In genomic region chr11:59094213-59094612, GRCm38 (mm10) we compare ENCODE assay signal across 9 mouse cellular contexts. TPM values are rescaled to one million over a fixed set of nuclear protein-coding genes. Genes with fewer than 3 reads are reported as not detected.
DNase-seq lines count a peak whose midpoint lies in the region; ATAC-seq and TF ChIP-seq lines count a peak whose summit lies in the region.
"Had no signal": no experiment of that assay in that cellular context is flagged by ENCODE, and none has a peak within 500 bp of the region (broad histone marks: within the 10 kb centered on the region; RNA-seq: fewer than 3 reads in every experiment).

No protein-coding gene starts in this region.

- H3K27ac ChIP-seq in lung, postnatal 0 days (ENCODE audit: low read length): no peak overlapping the region
- H3K27ac ChIP-seq in stomach, postnatal 0 days (replicated peaks): no peak overlapping the region
- H3K27ac ChIP-seq: midbrain, embryonic 12.5 days had no signal

- no peaks in the 10 kb centered on the region for H3K4me1 ChIP-seq in lung, postnatal 0 days (ENCODE audit: insufficient read depth, low read depth, low read length)
- H3K4me1 ChIP-seq in stomach, postnatal 0 days (replicated peaks; ENCODE audit: control insufficient read depth, insufficient read depth): no peaks in the 10 kb centered on the region
- H3K4me1 ChIP-seq: midbrain, embryonic 12.5 days had no signal

- no peak overlapping the region for H3K4me2 ChIP-seq in lung, postnatal 0 days (replicated peaks; ENCODE audit: low read depth, low read length)
- no peak overlapping the region for H3K4me2 ChIP-seq in stomach, postnatal 0 days (replicated peaks; ENCODE audit: low read depth)
- H3K4me2 ChIP-seq: midbrain, embryonic 12.5 days had no signal

- ATAC-seq in lung, postnatal 0 days: no peak
- no peak for ATAC-seq in stomach, postnatal 0 days (ENCODE audit: low FRiP score, low TSS enrichment)
- no peak for ATAC-seq in megakaryocyte-erythroid progenitor cell, adult 5-6 weeks (replicated peaks; ENCODE audit: low FRiP score, low TSS enrichment, poor library complexity, severe bottlenecking)

- peak; percentile 17 for DNase-seq in embryo, embryonic 10.5 days (ENCODE audit: low spot score)
- DNase-seq in embryo, embryonic 10 days (ENCODE audit: low spot score): no peak
- no peak for DNase-seq in lung, postnatal 0 days (ENCODE audit: low spot score)
- DNase-seq in lung, adult 18-20 months: no peak
- peak; percentile 2 for DNase-seq in embryo, embryonic 11 days
- peak; percentile 24 for DNase-seq in stomach, postnatal 0 days (ENCODE audit: low spot score)
- DNase-seq in urinary bladder, adult 2 months (ENCODE audit: low spot score): no peak

- 59% methylated on average over 4 of the region's 4 CpGs for WGBS in lung, postnatal 0 days
- 62% methylated on average over 4 of the region's 4 CpGs for WGBS in stomach, postnatal 0 days

- H3K9me3 ChIP-seq in lung, postnatal 0 days (ENCODE audit: low read length): no peaks in the 10 kb centered on the region
- H3K9me3 ChIP-seq in stomach, postnatal 0 days (ENCODE audit: control insufficient read depth, low read length): no peaks in the 10 kb centered on the region
- H3K9me3 ChIP-seq: midbrain, embryonic 12.5 days had no signal

- no peaks in the 10 kb centered on the region for H3K27me3 ChIP-seq in lung, postnatal 0 days (replicated peaks; ENCODE audit: insufficient read depth, low read length)
- no peaks in the 10 kb centered on the region for H3K27me3 ChIP-seq in stomach, postnatal 0 days (ENCODE audit: control insufficient read depth, insufficient read depth, low read length)
- H3K27me3 ChIP-seq: midbrain, embryonic 12.5 days had no signal

- H3K4me3 ChIP-seq in lung, postnatal 0 days (ENCODE audit: low read depth, low read length): no peak overlapping the region
- H3K4me3 ChIP-seq in stomach, postnatal 0 days (ENCODE audit: low read depth, low read length): no peak overlapping the region
- H3K4me3 ChIP-seq: midbrain, embryonic 12.5 days had no signal

- no peak overlapping the region for H3K9ac ChIP-seq in lung, postnatal 0 days (replicated peaks; ENCODE audit: low read depth)
- no peak overlapping the region for H3K9ac ChIP-seq in stomach, postnatal 0 days (ENCODE audit: low read length)
- H3K9ac ChIP-seq: midbrain, embryonic 12.5 days had no signal

- TF ChIP-seq CTCF in lung, postnatal 0 days (IDR thresholded peaks at IDR 0.05): peak; percentile 45
- peak; percentile 52 for TF ChIP-seq CTCF in stomach, postnatal 0 days (IDR thresholded peaks at IDR 0.05; ENCODE audit: low read depth)

- H3K36me3 ChIP-seq in lung, postnatal 0 days (ENCODE audit: insufficient read depth, low read length): no peaks in the 10 kb centered on the region
- no peaks in the 10 kb centered on the region for H3K36me3 ChIP-seq in stomach, postnatal 0 days (ENCODE audit: control insufficient read depth, insufficient read depth, low read length)
- H3K36me3 ChIP-seq: midbrain, embryonic 12.5 days had no signal

- TF ChIP-seq EP300 in lung, postnatal 0 days (IDR thresholded peaks at IDR 0.05): no peak
- no peak for TF ChIP-seq EP300 in stomach, postnatal 0 days (optimal IDR thresholded peaks at IDR 0.05)

RNA-seq across cellular contexts. Expression of gene Obscn, which starts 42.0 kb away (rescaled TPM):
- 0.92 and 1.5 TPM in 2 replicates for polyA plus RNA-seq in lung, postnatal 0 days (2015; fragmentation: Nextera tagmentation; extraction: Ambion mirVana)
- 0.24 and 0.28 TPM in 2 replicates for polyA plus RNA-seq in stomach, postnatal 0 days (2015; fragmentation: Nextera tagmentation; extraction: Ambion mirVana)
- polyA plus RNA-seq in urinary bladder, adult 2 months (2012; rRNA removed): 0.14 and 0.22 TPM in 2 replicates
- 0.37 and 0.52 TPM in 2 replicates for total RNA-seq in megakaryocyte-erythroid progenitor cell, adult 5-6 weeks (2014; fragmentation: Nextera tagmentation)
- total RNA-seq in megakaryocyte-erythroid progenitor cell, adult 5-6 weeks (2017): under 0.01 and 0.23 TPM in 2 replicates

Comparison
In these comparisons a context has a peak if more than half of its experiments do, and no peak if none do; other contexts are left out.
1. DNase-seq: peak in embryo, embryonic 10.5 days (single experiment), embryo, embryonic 11 days (single experiment) and stomach, postnatal 0 days (single experiment); none in embryo, embryonic 10 days (single experiment), lung, postnatal 0 days (single experiment), lung, adult 18-20 months (0 of 2) and urinary bladder, adult 2 months (single experiment).